Mouse (Mus musculus): Measurements from ENCODE around the gene Aff1. TPM values are rescaled to one million over a fixed set of nuclear protein-coding genes. Genes with fewer than 3 reads are reported as not detected.

Gene Aff1
- polyA plus RNA-seq, 1 experiment from 2014 or later = 11.4 TPM

- H3K27me3 ChIP-seq (replicated peaks) = no peaks in the 10 kb centered on the region
- no peak overlapping the region for H3K9ac ChIP-seq
- 0 out of 2 replicates have a peak, but pooled peaks cover 7% of the 10 kb centered on the region for H3K4me1 ChIP-seq (replicated peaks)
- no peak for ATAC-seq (ENCODE audit: insufficient number of reproducible peaks, low FRiP score)
- H3K4me2 ChIP-seq = no peak overlapping the region
- H3K27ac ChIP-seq (ENCODE audit: poor library complexity, severe bottlenecking) = no peak overlapping the region
- 59% methylated on average over 5 of the region's 5 CpGs for WGBS
- no peaks in the 10 kb centered on the region for H3K36me3 ChIP-seq
- no peak overlapping the region for H3K4me3 ChIP-seq
- H3K9me3 ChIP-seq (replicated peaks) = no peaks in the 10 kb centered on the region
Measured at GRCm38 (mm10) chr5:103738509-103738908, 46.3 kb downstream of the Aff1 start.

- H3K9me3 ChIP-seq (replicated peaks) = no peaks in the 10 kb centered on the region
- no peak for ATAC-seq (ENCODE audit: insufficient number of reproducible peaks, low FRiP score)
Measured at GRCm38 (mm10) chr5:103739163-103739562, 47.0 kb downstream of the Aff1 start.

DNA sequence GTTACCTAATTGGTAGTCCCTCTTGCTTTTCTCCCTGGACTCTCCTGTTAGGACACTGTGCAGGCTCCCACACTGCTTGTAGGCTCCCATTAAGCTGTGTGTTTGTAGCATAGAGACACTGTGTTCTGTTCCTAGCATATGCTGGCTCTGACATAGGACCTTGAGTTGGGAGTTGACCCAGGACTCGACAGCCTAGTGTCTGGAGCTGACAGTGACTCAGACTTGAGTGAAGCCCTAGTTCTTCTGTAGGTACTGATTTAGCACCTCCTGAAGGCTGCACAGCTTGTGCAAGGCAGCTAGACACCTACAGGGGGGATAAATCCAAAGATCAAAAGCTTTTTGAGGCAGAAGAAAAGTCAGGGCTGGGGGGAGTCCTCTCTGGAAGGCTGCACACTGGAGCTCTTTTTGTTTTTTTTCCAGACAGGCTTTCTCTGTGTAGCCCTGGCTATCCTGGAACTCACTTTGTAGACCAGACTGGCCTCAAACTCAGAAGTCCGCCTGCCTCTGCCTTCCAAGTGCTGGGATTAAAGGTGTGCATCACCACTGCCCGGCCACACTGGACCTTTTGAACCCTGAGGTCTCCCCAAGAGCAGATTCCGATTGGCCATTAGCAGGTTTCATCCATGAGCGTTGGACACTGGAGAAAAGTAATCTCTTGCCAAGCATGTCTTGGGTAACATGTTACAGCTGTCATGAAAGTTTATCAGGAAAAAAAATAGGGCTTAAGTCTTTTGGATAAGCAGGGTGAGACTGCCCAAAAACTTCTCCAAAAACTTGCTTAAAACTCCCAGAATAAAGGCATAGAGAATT lies 48.1 kb downstream of the Aff1 start:
- Histone ChIP-seq H3K27me3 (replicated peaks) (no peaks in the 10 kb centered on the region), H3K4me2 (no peak overlapping the region), H3K4me3 (no peak overlapping the region), H3K4me1 (replicated peaks) (0 out of 2 replicates have a peak, but pooled peaks cover 4% of the 10 kb centered on the region), H3K9me3 (replicated peaks) (no peaks in the 10 kb centered on the region), H3K27ac (ENCODE audit: poor library complexity, severe bottlenecking) (no peak overlapping the region), H3K9ac (no peak overlapping the region), H3K36me3 (no peaks in the 10 kb centered on the region)
- 69% methylated on average over 5 of the region's 5 CpGs for WGBS
- no peak for ATAC-seq (ENCODE audit: insufficient number of reproducible peaks, low FRiP score)

More at GRCm38 (mm10) chr5:103739163-103739562, 47.0 kb downstream of the Aff1 start:
- Histone ChIP-seq H3K36me3 (no peaks in the 10 kb centered on the region), H3K27me3 (replicated peaks) (no peaks in the 10 kb centered on the region), H3K4me1 (replicated peaks) (0 out of 2 replicates have a peak, but pooled peaks cover 7% of the 10 kb centered on the region), H3K4me3 (no peak overlapping the region), H3K4me2 (no peak overlapping the region), H3K9ac (no peak overlapping the region), H3K27ac (ENCODE audit: poor library complexity, severe bottlenecking) (no peak overlapping the region)
- 79% methylated on average over 5 of the region's 5 CpGs for WGBS

GRCm38 (mm10) chr5:103740903-103741246 lies 48.7 kb downstream of the Aff1 start:
- no peaks in the 10 kb centered on the region for H3K27me3 ChIP-seq (replicated peaks)
- no peaks in the 10 kb centered on the region for H3K36me3 ChIP-seq
- H3K4me1 ChIP-seq (replicated peaks) = 0 out of 2 replicates have a peak, but pooled peaks cover 3% of the 10 kb centered on the region
- no peak for ATAC-seq (ENCODE audit: insufficient number of reproducible peaks, low FRiP score)
- no peak overlapping the region for H3K27ac ChIP-seq (ENCODE audit: poor library complexity, severe bottlenecking)
- H3K4me3 ChIP-seq = no peak overlapping the region
- H3K9ac ChIP-seq = no peak overlapping the region
- no peak overlapping the region for H3K4me2 ChIP-seq
- no peaks in the 10 kb centered on the region for H3K9me3 ChIP-seq (replicated peaks)
- WGBS = 81% methylated on average over 1 of the region's 1 CpGs

GRCm38 (mm10) chr5:103741443-103741842 lies 49.3 kb downstream of the Aff1 start:
- no peak overlapping the region for H3K27ac ChIP-seq (ENCODE audit: poor library complexity, severe bottlenecking)
- WGBS = 64% methylated on average over 1 of the region's 1 CpGs

GRCm38 (mm10) chr5:103741992-103742391 lies 49.8 kb downstream of the Aff1 start:
- peak; percentile 92 for ATAC-seq (ENCODE audit: insufficient number of reproducible peaks, low FRiP score)
- Histone ChIP-seq H3K4me2 (no peak overlapping the region), H3K4me1 (replicated peaks) (0 out of 2 replicates have a peak, but pooled peaks cover 2% of the 10 kb centered on the region), H3K27me3 (replicated peaks) (no peaks in the 10 kb centered on the region), H3K27ac (ENCODE audit: poor library complexity, severe bottlenecking) (no peak overlapping the region), H3K36me3 (no peaks in the 10 kb centered on the region), H3K9me3 (replicated peaks) (no peaks in the 10 kb centered on the region), H3K9ac (no peak overlapping the region), H3K4me3 (no peak overlapping the region)
- WGBS = 46% methylated on average over 2 of the region's 2 CpGs

More at GRCm38 (mm10) chr5:103741443-103741842, 49.3 kb downstream of the Aff1 start:
- Histone ChIP-seq H3K9ac (no peak overlapping the region), H3K9me3 (replicated peaks) (no peaks in the 10 kb centered on the region), H3K4me1 (replicated peaks) (0 out of 2 replicates have a peak, but pooled peaks cover 3% of the 10 kb centered on the region), H3K36me3 (no peaks in the 10 kb centered on the region), H3K27me3 (replicated peaks) (no peaks in the 10 kb centered on the region), H3K4me2 (no peak overlapping the region), H3K4me3 (no peak overlapping the region)
- no peak for ATAC-seq (ENCODE audit: insufficient number of reproducible peaks, low FRiP score)

- H3K27me3 ChIP-seq (replicated peaks) = no peaks in the 10 kb centered on the region
- no peak overlapping the region for H3K4me2 ChIP-seq
- H3K36me3 ChIP-seq = no peaks in the 10 kb centered on the region
- H3K4me1 ChIP-seq (replicated peaks) = no peaks in the 10 kb centered on the region
- no peak overlapping the region for H3K4me3 ChIP-seq
- WGBS = 67% methylated on average over 6 of the region's 6 CpGs
- H3K9ac ChIP-seq = no peak overlapping the region
- no peak for ATAC-seq (ENCODE audit: insufficient number of reproducible peaks, low FRiP score)
- no peak overlapping the region for H3K27ac ChIP-seq (ENCODE audit: poor library complexity, severe bottlenecking)
- H3K9me3 ChIP-seq (replicated peaks) = no peaks in the 10 kb centered on the region
Measured at GRCm38 (mm10) chr5:103744531-103744930, 52.4 kb downstream of the Aff1 start.

GRCm38 (mm10) chr5:103745635-103746034 lies 53.5 kb downstream of the Aff1 start:
- H3K4me1 ChIP-seq (replicated peaks) = no peaks in the 10 kb centered on the region
- peak; percentile 53; the same call in 1 of the 2 replicates for ATAC-seq (ENCODE audit: insufficient number of reproducible peaks, low FRiP score)
- WGBS = 27% methylated on average over 1 of the region's 1 CpGs

DNA sequence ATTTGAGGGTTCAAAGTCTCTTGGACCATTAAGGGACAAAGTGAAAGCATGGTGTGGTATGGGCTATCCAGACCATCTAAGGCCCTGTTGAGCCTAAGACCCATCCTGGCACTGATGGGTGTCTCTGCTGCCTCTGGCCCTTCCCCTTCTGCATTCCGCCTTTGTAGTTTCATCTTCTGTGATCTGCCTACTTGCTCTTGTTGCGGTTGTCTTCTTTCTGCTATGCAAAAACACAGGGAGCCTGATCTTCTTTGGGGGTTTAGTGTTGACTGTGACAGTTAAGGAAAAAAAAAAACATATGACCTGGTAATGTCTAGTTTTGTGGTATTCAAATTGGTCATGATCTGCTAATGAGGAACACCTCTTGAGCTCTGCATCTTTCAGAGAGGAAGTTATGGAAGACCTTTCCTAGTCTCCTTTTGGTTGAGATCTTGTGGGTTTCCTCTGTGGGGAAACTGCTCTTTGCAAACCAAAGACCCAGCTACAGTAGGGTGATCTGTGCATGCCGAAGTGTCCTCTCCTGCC lies 54.4 kb downstream of the Aff1 start:
- 92% methylated on average over 3 of the region's 3 CpGs for WGBS
- H3K27ac ChIP-seq (ENCODE audit: poor library complexity, severe bottlenecking) = no peak overlapping the region
- H3K9ac ChIP-seq = no peak overlapping the region
- H3K9me3 ChIP-seq (replicated peaks) = no peaks in the 10 kb centered on the region
- ATAC-seq (ENCODE audit: insufficient number of reproducible peaks, low FRiP score) = no peak
- no peak overlapping the region for H3K4me2 ChIP-seq
- no peaks in the 10 kb centered on the region for H3K36me3 ChIP-seq
- H3K4me3 ChIP-seq = no peak overlapping the region
- H3K27me3 ChIP-seq (replicated peaks) = no peaks in the 10 kb centered on the region
- no peaks in the 10 kb centered on the region for H3K4me1 ChIP-seq (replicated peaks)

More at GRCm38 (mm10) chr5:103745635-103746034, 53.5 kb downstream of the Aff1 start:
- Histone ChIP-seq H3K9ac (no peak overlapping the region), H3K27me3 (replicated peaks) (no peaks in the 10 kb centered on the region), H3K4me2 (no peak overlapping the region), H3K36me3 (no peaks in the 10 kb centered on the region), H3K27ac (ENCODE audit: poor library complexity, severe bottlenecking) (no peak overlapping the region), H3K9me3 (replicated peaks) (no peaks in the 10 kb centered on the region), H3K4me3 (no peak overlapping the region)

DNA sequence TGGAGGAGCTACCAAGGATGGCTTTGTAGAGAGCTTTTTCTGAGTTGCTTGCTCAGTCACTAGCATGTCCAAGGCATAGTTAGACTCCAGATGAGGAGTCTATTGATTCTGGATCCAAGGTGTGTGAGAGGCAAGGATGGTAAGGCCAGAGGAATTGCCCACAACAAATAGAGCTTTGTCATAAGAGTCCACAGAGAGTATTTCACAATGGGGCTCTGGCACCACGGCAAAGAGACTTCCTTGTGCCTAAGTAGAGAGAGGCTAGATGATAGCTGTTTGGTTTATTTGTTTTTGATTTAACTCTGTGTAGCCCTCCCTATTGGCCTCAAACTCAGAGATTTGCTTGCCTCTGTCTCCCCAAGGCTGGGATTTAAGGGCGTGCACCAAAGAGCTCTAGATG lies 54.9 kb downstream of the Aff1 start:
- Histone ChIP-seq H3K4me3 (no peak overlapping the region), H3K9ac (no peak overlapping the region), H3K27me3 (replicated peaks) (no peaks in the 10 kb centered on the region), H3K36me3 (no peaks in the 10 kb centered on the region), H3K4me1 (replicated peaks) (no peaks in the 10 kb centered on the region; the same call in 1 of the 2 replicates), H3K9me3 (replicated peaks) (no peaks in the 10 kb centered on the region), H3K4me2 (no peak overlapping the region), H3K27ac (ENCODE audit: poor library complexity, severe bottlenecking) (no peak overlapping the region)
- ATAC-seq (ENCODE audit: insufficient number of reproducible peaks, low FRiP score) = no peak
- WGBS = 88% methylated on average over 2 of the region's 2 CpGs

- no peaks in the 10 kb centered on the region for H3K9me3 ChIP-seq (replicated peaks)
- H3K27ac ChIP-seq (ENCODE audit: poor library complexity, severe bottlenecking) = no peak overlapping the region
- no peak overlapping the region for H3K4me3 ChIP-seq
- no peak overlapping the region for H3K4me2 ChIP-seq
- H3K27me3 ChIP-seq (replicated peaks) = no peaks in the 10 kb centered on the region
- H3K4me1 ChIP-seq (replicated peaks) = peaks cover 6% of the 10 kb centered on the region
- H3K36me3 ChIP-seq = no peaks in the 10 kb centered on the region
- no peak overlapping the region for H3K9ac ChIP-seq
- no peak for ATAC-seq (ENCODE audit: insufficient number of reproducible peaks, low FRiP score)
Measured at GRCm38 (mm10) chr5:103748343-103748742, 56.2 kb downstream of the Aff1 start.

All from heart, embryonic 12.5 days (tissue).